Mouse (Mus musculus) right cerebral cortex, postnatal 10 days (tissue): ENCODE data around the gene Armc5.

Experiments used
- DNase-seq, 2 experiments: peaks; one replicate each; pipeline ENCODE4 v3.0.0; 2021; ENCODE audit warnings: low spot score in 2 of 2

The Armc5 gene

GRCm38 (mm10) chr7:128288923-128289544 is 51.9 kb downstream of the Armc5 start:
- DNase-seq, result no peak
